Mouse (Mus musculus) urinary bladder, postnatal 25 days (tissue): Measurements from ENCODE around the gene 4930447C04Rik.

Experiments used
- DNase-seq: peaks from one replicate; pipeline ENCODE4 v3.0.0; 2022; ENCODE audit warnings: low spot score

The 4930447C04Rik gene

DNA sequence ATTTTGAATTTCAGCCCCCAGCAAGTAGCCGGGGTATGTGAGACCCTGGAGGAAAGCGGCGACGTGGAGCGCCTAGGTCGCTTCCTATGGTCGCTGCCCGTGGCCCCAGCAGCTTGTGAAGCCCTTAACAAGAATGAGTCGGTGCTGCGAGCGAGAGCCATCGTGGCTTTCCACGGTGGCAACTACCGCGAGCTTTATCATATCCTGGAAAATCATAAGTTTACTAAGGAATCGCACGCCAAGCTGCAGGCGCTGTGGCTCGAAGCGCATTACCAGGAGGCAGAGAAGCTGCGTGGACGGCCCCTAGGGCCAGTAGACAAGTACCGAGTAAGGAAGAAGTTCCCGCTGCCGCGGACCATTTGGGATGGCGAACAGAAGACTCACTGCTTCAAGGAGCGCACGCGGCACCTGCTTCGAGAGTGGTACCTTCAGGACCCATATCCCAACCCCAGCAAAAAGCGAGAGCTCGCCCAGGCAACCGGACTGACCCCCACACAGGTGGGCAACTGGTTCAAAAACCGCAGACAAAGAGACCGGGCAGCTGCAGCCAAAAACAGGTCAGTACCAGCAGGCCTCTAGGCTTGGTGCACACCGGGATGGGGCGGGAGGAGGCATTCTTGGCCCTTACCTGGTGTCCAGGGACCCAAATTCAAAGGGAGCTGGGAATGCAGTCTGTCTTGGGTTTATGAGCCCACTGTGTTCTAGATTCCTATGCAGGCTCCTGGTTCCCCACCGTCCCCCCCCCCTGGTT lies at the start of gene 4930447C04Rik:
Gene 4930447C04Rik (minus strand): TSS at position 704 of the 751 bp plus-strand sequence.
- no peak for DNase-seq

DNA sequence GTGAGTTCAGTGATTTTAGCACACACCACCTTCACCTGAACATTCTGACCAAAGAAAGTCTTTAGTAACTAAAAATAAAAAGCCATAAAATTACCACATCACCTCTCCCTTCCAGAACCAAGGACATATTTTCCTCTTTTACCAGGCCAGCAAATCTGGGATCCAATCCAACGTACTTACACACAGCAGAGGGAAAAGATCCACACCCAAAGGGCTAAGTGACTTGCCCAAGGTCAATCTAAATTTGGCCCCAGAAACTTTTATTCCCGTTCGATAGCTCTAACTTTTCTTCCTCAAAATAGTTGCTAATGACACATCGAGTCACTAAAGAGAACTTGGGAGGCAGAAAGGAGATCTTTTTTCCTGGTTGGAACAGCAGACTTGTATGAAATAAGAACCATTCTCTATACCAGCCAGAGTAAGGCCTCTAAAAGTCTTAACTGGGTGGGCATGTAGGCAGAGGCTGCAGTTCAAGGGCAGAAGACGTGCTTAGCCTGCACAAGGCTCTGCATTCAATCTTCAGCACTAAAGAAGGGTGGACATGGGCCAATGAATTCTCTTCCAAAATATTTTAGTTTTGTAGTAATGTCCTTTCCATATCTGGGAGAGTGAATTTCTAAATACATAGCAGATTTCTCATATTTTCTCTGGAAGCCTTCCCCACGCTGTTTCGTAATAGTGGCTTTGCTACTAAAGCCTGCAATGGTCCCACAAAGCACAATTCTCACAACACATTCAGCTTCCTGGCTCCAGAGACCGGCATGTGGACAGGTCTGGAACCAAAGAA lies 42.7 kb upstream of the 4930447C04Rik start:
- DNase-seq, result peak; percentile 21

DNA sequence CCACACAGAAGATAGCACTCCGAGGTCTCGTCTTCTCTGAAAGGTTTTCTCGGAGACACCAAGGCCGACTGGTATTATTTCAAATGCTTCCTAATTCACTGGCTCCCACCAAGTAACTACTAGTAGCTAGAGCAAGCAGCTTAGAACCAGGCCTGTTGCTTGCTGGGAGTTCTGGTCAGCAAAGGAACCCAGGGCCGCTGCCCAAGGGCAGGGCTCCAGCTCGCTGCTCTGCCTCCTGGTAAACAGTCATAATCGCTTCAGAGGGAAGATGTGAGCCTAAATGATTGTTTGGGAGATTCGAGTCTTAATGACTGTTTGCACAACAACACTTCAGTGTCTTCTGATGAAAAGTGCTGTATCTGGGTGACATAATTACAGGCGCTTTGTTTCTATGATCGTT lies 42.0 kb upstream of the 4930447C04Rik start:
- no peak for DNase-seq

DNA sequence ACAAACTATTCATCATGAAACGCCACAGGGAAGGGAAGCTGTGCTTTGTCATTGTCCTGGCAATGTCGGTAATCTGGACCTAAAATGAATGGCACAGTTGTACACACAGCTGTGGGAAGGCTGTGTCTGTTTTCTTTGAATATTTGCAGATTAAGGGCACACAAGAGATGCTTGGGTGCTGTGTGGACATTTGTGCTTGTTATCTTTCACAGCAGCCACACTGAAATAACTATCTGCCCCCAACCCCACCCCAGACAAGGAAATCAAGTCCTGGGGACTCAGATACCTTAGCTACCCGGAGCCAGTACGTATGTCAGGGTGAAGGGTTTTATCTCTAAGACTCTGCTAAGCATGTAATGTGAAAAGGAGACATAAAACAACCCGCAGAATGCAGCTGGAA lies 38.7 kb upstream of the 4930447C04Rik start:
- DNase-seq, result no peak

DNA sequence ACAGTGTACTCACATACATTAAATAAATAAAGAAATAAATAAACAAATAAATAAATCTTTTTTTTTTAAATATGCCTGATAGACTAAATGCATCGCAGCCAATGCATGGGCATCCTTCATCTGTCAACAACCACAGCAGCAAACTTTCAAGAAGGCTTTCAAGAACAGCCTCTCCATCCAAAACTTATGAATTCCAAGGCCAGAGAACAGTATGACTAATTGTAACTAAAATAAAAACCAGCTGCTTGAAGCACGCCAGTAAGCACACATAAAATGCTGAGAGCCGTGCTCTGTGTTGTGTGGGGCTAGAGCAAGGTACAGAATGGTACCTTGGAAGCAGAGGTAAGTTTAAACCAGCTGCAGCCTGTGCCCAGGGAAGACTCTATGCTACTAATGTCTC lies 37.3 kb upstream of the 4930447C04Rik start:
- no peak for DNase-seq

DNA sequence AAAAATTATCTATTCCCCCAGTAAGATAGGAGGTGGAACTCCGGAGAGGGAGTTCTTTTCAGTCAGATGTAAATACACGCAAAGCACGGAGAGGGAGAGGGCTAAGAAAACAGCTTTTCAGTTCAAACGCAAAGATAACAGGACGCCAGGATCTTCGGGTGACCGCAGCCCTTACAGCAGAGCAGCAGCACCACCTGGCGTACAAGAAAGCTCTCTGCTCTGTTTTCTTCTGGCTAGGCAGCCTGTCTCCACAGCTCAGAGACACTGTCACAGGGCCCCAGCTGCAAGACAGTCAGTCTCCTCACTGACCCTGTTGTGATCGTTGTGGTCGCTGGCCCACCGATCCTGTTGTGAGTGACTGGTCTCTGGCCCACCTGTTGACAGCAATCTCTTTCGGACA lies 36.1 kb upstream of the 4930447C04Rik start:
- peak; percentile 63 for DNase-seq

DNA sequence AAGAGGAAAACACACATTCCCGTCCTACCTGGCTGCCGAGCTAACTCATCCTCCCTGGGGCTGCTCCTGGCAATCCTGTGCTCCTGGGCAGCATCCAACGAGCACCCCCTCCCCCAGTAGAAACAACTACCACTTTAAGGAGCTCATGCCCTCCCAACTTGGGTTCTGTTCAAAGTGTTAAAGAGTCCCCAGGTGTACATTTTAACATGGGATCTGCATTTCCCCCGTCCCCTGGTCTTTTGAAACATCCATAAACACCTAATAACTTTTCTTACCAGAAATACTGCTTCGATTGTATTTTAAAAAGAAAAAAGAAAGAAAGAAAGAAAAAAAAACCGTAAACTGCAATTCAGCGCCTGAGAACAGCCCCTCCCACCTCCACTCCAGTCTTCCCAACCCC lies 35.6 kb upstream of the 4930447C04Rik start:
- DNase-seq, result no peak

DNA sequence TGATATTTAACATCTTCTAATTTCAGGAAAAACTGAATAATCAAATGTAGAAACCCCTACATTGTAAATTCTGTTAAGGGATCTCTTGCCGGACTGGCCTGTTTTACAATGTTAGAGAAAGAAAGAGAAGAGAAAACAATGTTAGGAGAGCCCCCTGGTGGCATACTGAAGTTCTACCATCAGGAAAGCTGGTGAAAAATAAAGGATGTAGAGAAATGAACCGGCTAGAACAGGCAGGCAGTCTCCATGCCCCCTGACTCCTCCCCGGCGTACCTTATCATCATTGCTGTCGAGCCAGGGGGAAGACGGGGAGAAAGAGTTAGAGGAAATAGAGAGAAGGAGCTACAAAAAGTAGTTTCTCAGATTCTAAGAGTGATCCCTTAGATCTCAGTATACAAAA lies 32.6 kb upstream of the 4930447C04Rik start:
- DNase-seq, result peak; percentile 34

DNA sequence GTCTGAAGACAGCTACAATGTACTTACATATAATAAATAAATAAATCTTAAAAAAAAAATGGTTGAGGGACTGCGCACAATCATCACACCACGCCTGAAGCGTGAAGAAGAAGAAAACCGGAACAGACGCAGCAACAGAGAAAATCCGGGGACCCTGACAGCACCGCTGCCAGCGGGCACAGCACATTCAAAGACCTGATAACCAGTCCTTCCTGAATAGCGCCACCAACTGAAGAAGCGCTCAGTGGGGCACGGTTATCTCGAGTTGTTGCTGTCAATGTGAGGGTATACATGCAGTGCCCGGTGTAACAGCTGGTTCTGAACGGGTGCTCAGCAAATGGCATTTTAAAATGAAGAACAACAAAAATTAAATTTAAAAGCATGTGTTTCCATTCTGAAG lies 30.0 kb upstream of the 4930447C04Rik start:
- DNase-seq, result no peak

DNA sequence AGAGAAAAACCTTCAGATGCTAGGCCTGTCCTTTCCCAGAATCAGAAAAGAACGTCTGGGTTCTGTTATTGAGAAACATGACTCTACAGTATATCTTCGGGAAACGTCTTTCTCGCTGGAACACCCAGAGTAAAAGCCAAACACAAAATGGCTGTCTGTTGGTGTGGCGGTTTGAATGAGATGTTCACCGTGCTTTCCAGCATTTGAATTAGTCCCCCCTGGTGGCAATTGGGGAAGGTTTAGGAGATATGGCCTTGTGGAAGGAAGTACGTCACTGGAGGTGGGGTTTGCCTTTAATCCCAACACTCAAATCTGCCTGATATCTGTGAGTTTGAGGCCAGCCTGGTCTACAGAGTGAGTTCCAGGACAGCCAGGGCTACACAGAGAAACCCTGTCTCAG lies 27.0 kb upstream of the 4930447C04Rik start:
- no peak for DNase-seq

DNA sequence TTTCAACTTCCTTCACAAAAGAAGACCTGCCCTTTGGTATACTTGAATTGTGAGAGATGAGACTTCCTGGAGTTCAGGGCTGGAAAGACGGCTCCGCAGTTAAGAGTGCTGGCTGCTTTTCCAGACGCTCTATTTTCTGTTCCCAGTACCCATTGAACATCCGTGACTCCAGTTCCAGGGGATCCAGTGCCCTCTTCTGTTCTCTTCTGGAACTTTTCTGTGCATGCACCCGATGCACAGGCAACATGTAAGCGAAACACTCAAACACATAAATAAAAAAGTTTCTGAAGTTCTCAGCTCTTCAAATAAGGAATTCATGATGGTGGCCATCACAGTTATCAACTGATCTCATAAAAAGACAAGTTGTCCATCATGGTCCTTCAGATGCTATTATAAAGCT lies 22.2 kb upstream of the 4930447C04Rik start:
- no peak for DNase-seq

DNA sequence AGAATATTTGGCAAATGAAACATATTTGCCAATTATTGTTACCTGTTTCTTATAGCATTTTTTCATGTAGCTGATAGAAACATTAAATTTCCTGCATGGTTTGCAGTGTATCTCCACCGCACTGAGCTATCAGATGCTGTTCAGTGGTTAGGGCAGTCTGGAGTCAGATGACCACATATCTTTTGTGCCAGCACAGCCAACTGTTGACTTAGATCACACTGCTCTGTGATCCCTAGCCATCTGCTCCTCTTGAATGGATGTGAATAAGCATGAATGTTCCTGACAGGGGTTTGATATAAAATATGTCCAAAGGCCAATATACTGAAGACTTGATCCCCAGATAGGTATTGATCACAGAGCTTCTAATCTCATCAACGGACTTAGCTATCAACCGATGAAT lies 17.9 kb upstream of the 4930447C04Rik start:
- DNase-seq, result no peak

DNA sequence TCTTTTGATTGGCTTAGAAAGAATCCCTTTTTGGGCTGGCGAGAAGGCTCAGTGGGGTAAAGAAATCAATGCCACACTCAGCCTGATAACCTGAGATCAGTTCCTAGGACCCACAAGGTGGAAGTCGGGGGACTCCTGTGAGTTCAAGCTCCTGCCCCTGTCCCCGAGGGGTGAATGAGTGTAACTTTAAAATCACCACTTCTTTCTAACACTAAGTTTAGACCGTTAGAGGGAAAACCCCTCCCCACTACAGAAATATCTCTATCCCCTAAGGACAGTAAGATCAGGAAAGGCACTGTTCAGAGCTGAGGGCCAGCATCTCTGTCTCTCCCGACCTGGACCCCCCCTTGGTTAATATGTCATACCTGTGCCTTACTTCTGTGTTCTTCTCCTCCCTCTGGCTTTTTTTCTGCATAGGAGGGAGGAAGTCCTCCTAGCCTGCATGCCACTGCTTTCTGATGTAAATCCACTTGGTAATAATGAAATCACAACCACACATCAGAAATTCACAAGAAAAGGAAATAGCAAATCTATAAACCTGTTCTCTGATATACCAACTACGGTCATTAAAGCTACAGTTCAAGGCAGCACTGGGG lies 17.4 kb upstream of the 4930447C04Rik start:
- no peak for DNase-seq

DNA sequence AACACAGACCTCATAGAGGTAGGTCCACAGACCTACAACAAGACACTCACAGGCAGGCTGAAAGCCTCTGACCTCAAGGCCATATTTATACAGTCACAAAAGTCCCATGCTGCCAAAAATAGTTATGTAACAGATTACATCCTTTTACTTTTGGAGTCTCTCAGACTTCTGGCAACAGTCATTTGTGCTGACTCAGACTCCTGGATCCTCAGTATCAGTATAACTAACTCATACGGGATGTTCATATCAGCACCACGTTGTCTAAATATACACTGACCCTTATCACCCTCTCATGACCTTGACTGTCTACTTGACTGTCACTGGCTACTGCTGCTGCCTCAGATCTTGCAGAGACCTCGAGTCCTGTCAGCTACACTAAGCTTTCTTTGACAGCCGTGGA lies 14.3 kb upstream of the 4930447C04Rik start:
- DNase-seq, result no peak

DNA sequence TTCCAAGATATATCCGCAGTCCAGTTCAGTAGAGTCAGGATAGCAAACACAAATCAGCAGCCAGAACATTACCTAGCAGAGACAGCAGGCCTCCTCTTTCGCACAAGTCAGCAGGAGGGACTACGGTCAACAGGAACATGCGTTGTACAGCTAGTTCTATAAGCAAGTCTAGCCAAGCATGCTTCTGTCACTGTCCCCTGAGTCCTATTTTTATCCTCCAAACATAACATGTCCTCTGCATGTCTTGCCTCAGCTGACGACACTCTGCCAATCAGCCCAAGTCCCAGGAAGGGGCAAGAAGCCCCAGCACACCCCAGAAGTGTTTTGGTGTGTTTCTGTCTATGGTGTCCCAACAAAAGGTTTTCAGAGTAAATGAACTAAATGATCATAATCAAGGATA lies 13.3 kb upstream of the 4930447C04Rik start:
- no peak for DNase-seq

DNA sequence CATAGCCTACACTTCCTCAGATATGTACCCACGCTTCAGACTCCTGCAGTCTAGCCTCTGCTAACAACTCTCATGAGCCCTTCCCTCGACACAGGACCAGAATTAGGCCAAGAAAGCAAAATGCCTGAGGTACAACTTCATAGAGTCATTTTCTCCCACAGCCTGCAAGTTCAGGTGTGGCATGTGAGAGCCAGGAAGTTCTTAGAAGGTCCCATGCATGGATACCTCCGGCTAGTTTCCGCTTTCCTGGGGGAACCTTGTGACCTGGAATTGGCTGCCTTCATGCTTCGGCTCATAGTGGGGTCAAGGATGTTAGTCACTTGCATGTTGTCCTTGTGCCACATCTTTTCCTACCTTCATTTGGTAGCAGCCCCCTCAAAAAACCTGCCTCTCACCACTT lies 12.5 kb upstream of the 4930447C04Rik start:
- DNase-seq, result no peak

DNA sequence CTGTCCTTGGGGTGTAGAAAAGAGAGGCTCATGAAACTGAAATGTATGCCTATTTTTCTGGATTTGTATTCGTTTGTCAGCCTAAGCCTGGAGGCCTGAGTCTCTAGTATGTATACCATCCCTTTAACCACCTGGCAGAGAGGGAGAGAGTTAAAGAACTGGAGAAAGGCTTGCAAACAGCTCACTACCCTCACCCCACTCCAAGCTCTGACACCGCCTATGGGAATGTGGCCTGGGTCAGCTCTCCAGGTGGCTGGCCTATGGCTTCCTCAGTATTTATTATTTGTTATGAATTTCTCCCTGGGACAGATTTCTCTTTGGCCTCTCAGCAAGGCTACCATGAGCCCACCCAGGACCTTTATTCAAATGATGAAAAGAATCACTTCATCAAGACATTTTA lies 6.8 kb upstream of the 4930447C04Rik start:
- no peak for DNase-seq

DNA sequence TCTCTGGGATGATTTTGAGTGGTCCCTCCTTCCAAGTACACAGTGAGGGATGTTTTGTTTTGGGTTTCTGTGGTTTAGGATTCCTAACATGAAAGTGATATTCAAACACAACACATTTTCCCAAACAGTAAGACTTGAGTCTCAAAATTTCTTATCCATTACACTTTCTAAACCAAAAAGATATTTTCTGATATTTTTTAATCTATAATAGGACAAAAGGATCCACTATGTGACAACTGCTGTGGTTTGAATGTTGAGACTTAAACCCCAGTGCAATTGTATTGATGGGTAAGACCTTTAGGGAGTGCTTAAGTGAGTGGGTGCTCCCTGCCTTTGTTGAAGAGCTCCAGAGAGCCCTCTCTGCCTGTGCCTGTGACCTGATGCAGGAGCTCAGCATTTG lies 6.2 kb upstream of the 4930447C04Rik start:
- no peak for DNase-seq

DNA sequence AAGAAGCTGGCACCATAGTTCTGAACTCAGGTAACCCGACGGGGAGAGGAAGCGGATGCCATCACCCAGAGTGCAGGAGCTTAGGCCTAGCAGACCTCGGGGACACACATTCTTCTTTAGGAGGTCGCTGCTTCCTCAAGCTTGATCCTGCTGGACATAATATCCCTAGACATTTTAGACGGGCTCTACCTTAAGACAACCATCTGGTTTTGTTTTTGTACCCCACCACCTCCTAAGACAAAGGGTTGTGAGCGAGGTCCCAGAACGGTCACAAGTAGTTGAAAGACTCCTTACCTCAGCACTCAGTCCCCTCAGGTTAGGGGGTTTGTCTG lies 5.5 kb upstream of the 4930447C04Rik start:
- no peak for DNase-seq

DNA sequence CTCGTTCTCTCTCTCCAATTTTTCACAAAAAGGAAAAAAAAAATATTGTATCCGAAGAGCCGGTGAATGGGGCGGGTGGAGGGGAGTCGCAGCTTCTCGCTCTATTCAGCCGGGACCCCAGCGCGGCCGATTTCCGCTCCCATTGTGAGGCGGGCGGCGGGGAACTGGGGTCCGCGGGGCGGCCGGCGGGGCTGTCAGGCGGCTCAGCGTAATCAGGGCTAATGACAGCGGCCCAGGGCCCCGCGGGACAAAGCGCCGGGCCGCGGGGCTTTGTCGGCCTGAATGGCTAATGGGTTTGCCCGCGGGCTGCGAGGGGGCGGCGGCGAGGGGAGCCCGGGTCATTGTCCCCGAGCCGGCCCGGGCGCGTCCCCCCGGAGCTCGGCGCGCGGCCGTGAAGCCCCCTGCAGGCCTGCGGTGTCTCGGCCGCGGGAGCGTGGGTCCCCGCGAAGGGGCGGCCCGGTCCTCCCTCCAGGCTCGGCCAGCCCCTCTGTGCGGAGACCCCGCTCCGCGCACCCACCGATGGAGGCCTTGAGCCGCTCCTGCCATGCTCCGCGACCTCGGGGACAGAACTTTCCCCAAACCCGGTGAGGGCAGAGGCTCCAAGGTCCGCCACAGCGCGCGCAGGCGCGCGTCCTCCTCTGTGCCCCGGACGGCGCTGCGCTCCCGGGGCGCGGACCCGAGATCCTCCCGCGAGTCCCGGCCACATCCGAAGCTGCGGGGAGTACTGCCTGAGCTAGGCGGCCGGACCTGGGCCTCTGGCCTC lies 4.9 kb upstream of the 4930447C04Rik start:
- DNase-seq, result no peak

DNA sequence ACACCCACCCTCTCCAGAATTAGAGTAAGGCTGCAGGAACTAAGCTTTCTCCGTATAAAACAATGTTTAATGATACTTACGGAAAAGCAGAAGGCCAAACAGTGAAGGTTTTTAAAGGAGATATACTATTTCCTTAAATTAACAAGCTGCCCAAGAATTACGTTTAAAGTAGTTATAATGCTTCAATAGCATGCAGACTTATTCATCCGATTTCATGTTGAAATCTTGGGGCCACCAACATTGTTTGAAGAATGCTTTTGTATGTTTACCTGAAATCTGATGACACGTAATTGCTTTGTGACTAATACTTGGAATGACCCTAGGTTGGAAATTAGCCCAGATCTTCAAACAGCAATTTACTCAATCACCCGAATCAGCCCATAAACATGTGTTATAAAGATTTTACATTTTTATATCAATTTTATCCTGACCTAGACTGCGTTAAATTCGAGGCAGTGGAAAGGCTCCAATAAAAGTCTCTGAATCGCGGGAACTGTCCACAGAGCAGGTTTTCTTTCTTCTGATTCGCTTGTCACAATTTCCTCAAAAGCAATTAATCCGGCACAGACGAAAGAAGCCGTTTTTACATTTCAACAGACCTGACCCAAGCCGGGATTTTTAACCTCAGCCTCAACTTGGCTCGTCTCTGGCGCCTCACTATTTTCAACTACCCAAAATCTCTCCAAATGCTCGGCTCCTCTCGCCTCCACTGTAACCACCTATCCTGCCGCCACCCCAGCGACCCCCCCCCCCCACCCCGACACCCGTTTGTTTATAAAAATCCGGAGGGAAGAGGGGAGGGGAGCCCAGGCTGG lies 4.0 kb upstream of the 4930447C04Rik start:
- no peak for DNase-seq
